Mouse (Mus musculus) heart, adult 18-20 months (tissue): ENCODE data around the gene Aldob. TPM values are rescaled to one million over a fixed set of nuclear protein-coding genes. Genes with fewer than 3 reads are reported as not detected.
"Not testable (repeated sequence)": the region's sequence is repeated elsewhere in the genome, so short reads cannot be mapped to it uniquely, and the experiment has no call there.

ENCODE experiments used
- DNase-seq, 2 experiments: peaks; one replicate each; pipeline ENCODE4 v3.0.0; 2021 to 2022; ENCODE audit warnings: mixed read lengths in 1 of 2
- total RNA-seq, 2 experiments: library from RNA; stranded (reverse); gene quantifications; 2 replicates each; pipeline ENCODE4 v1.2.3; 2021

Aldob gene
- total RNA-seq, 2 experiments from 2014 or later = 9.2 to 11.7 TPM

GRCm38 (mm10) chr4:49535675-49536294 lies 13.6 kb downstream of the Aldob start:
- DNase-seq = no peak

GRCm38 (mm10) chr4:49535036-49535435 lies 14.3 kb downstream of the Aldob start:
- DNase-seq = no peak

GRCm38 (mm10) chr4:49522576-49522975 lies 26.8 kb downstream of the Aldob start:
- DNase-seq = peak; percentile 12 to 25

GRCm38 (mm10) chr4:49521346-49521745 lies 28.0 kb downstream of the Aldob start:
- DNase-seq = no peak

GRCm38 (mm10) chr4:49520572-49521340 lies 28.6 kb downstream of the Aldob start, which contains the start of the genes Mrpl50 and Zfp189:
Gene Mrpl50 (minus strand): TSS chr4:49521093.
Gene Zfp189 (plus strand): TSS chr4:49521176.
- DNase-seq = peak; percentile 95 to 98

- no peak for DNase-seq
Observed at GRCm38 (mm10) chr4:49519476-49519875, 29.9 kb downstream of the Aldob start.

GRCm38 (mm10) chr4:49514441-49514840 lies 34.9 kb downstream of the Aldob start:
- no peak for DNase-seq

- DNase-seq = no peak
Observed at GRCm38 (mm10) chr4:49512636-49513035, 36.7 kb downstream of the Aldob start.

GRCm38 (mm10) chr4:49510236-49510835 lies 39.0 kb downstream of the Aldob start:
- DNase-seq = not testable (repeated sequence)

- DNase-seq = no peak
Observed at GRCm38 (mm10) chr4:49509183-49509582, 40.2 kb downstream of the Aldob start.

- DNase-seq = no peak
Observed at GRCm38 (mm10) chr4:49506386-49506785, 43.0 kb downstream of the Aldob start, which contains the start of gene Baat. Gene Baat (minus strand): TSS chr4:49506557.

- no peak for DNase-seq
Observed at GRCm38 (mm10) chr4:49503563-49503962, 45.8 kb downstream of the Aldob start.

Other genes with a start within 250 kb of the Aldob start
- gene Acnat2, start 141.4 kb downstream of the Aldob start, total RNA-seq = not detected
- not detected for gene Acnat1, start 75.6 kb downstream of the Aldob start, total RNA-seq
- not detected for gene Baat, start 43.0 kb downstream of the Aldob start, total RNA-seq
- gene Mrpl50, start 28.5 kb downstream of the Aldob start, total RNA-seq = 10 to 100 TPM; 51.0 to 53.6 TPM
- gene Zfp189, start 28.4 kb downstream of the Aldob start, total RNA-seq = 1 to 10 TPM; 6.1 to 7.2 TPM
- 10 to 100 TPM; 48.3 to 56.5 TPM for gene Tmem246, start 48.3 kb upstream of the Aldob start, total RNA-seq
- 10 to 100 TPM; 35.8 to 36.0 TPM for gene Rnf20, start 82.5 kb upstream of the Aldob start, total RNA-seq
- gene Ppp3r2, start 132.5 kb upstream of the Aldob start, total RNA-seq = not detected